Mouse (Mus musculus) pancreas, adult 10 weeks (tissue): Measurements from ENCODE around the gene AC124502.3. TPM values are rescaled to one million over a fixed set of nuclear protein-coding genes. Genes with fewer than 3 reads are reported as not detected.

Source experiments
- polyA plus RNA-seq: library from polyadenylated mRNA; stranded (reverse); fragments of 350-450 nt; fragmentation: Illumina TruSeq; extraction: RNeasy Lipid Tissue Mini Kit (QIAGEN cat#74804); gene quantifications from one replicate; pipeline ENCODE4 v1.2.3, GENCODE M21; 2015; ENCODE audit warnings: low read depth, low replicate concordance; ENCODE audit not compliant: insufficient read depth

The AC124502.3 gene
- 3.4 TPM for polyA plus RNA-seq

DNA sequence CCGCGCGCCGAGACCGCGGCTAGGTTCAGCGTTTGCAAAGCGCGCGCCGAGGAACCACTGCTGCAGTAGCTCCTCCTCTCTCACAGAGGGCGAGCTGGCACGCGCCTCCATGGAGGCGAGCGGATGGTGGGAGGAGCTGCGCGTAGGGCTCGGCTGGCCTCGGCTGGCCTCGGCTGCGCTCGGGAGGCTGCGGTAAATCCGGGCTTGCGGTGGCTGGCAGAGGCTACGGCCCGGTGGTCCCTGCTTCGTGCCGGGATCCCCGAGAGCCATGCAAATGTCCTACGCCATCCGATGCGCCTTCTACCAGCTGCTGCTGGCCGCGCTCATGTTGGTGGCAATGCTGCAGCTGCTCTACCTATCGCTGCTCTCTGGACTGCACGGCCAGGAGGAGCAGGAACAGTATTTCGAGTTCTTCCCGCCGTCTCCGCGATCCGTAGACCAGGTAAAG is at the start of gene AC124502.3, which contains the start of gene B4gat1:
TSS of gene AC124502.3 (plus strand) at position 183 of the 448 bp plus-strand sequence.
TSS of gene B4gat1 (plus strand) at position 118 of the 448 bp plus-strand sequence.

DNA sequence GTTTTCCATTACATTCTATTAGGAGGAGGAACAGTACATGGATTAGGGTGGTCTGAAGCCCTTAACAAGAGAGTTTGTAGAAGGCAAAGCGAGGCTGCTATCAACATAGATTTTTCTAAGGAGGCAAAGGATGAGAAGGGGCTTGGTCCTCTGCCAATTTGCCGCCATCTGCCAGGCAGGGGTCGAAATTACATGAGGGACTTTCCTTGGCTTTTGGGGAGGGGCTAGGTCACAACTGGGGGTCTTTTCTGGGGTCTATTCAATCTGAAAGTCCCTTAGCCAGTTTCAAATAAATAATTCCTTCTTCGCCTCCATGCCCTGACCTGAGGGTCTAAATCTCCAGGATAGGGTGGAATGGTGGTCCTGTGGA is 48.5 kb upstream of the AC124502.3 start, which contains the start of gene Npas4:
TSS of gene Npas4 (minus strand) at position 61 of the 370 bp plus-strand sequence.

DNA sequence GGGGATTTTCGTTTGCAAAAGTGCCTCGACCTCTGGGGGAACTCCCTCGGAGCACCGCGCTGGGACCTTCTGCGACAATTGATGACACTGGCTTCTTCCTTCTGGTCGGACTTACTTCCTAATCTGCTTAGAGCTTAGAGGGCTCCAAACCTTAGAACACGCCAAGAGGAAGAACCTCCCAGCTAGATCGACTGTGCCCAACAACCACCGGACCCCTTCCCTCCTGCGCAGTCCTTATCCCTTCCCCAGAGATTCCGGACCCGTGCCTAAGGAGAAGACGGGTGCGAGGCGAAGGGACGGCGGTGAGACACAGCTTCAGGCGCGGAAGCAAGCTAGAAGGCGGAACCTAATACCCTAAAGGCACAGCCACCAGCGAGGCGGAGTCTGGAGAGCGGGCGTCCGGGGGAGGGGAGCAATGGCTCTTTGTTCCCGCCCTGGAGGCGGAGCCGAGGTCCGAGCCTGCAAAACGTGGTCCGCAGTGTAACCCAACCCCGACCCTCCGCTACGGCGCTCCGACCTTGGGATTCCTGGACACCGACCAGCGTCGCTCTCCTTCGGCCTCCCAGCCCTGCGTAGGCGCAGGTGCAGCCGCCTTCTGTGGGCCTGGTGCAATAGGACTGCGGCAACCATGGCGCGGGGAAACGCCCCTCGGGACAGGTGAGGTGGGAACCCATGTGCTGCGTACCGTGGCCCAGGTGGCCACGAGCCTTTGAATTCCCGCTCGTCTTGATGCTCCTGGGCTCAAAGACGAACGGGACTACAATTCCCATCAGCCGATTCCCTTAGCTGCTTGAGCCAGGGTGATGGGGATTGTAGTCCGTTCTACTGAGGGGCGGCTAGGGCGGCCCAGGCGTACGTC is 14.8 kb upstream of the AC124502.3 start, which contains the start of gene Slc29a2:
TSS of gene Slc29a2 (plus strand) at position 240 of the 859 bp plus-strand sequence.

DNA sequence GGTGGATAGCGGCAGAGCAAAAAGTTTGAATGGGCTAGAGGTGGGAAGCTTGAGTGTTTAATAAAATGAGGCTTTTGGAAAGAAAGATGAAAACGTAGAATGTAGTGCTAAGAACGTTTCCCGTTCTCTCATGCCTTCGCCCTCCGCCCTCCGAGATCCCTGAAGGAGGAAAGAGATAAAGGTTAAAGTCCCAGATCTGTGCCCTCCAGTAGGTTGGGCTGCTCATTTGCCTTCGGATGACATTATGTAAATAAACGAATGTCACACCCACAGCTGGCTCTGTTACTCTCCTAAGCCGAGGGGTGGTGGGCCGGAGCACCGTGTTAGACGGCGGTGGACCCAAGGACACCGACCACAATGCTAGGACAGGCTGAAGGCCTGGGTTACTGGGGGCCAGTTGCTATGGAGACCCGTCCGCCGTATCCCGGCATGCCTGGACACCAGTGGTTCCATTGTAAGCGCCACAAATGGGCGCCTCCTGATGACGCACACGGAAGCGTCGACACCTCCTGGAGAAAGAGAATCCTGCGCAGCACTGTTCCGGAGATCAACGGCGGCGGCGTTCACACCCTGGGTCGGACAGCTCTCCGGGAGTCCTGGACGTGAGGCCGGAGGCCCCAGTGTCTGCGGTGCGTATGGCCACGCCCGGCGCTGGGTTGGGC is 2.3 kb downstream of the AC124502.3 start, which contains the start of gene Brms1:
TSS of gene Brms1 (plus strand) at position 493 of the 662 bp plus-strand sequence.

DNA sequence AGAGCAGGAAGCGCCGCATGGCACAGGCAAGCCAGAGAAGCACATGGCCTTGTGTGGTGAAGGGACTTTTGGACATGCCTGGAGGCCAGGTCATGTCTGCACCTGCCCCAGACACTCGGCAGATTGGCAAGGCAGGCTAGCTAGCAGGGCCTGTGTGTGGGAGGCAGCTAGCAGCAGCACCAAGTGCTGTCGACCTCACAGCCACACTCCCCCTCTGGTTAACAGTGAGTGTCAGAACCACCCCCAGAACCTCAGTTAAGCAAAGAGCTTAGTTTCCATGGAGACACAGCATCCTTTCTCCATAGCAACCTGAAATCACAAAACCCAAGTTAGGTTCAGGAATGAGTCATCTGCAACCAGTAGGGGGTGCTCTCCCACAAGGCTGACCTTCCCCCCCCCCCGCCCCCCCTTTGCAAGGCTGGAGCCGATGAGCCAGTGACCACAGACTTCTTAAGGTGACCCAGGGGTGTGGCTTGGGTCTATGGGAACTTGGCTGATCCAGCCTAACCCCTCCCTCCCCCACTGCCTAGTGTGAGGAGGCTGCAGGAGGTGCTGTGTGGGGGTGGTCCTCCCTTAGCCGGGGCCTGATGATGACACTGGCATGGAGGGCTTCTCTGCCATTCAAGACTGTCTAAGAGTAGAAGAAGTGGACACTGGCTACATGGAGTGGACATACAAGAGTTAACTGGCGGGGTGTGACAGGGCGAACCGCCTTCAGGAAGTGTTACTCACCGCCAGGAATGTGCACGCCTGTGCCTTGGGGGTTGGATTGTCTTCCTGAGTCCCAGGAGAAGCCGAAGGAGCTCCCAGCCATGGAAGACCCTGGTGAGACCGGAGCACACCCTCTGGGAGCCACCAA is 11.6 kb downstream of the AC124502.3 start, which contains the start of gene Rin1:
TSS of gene Rin1 (plus strand) at position 435 of the 859 bp plus-strand sequence.

DNA sequence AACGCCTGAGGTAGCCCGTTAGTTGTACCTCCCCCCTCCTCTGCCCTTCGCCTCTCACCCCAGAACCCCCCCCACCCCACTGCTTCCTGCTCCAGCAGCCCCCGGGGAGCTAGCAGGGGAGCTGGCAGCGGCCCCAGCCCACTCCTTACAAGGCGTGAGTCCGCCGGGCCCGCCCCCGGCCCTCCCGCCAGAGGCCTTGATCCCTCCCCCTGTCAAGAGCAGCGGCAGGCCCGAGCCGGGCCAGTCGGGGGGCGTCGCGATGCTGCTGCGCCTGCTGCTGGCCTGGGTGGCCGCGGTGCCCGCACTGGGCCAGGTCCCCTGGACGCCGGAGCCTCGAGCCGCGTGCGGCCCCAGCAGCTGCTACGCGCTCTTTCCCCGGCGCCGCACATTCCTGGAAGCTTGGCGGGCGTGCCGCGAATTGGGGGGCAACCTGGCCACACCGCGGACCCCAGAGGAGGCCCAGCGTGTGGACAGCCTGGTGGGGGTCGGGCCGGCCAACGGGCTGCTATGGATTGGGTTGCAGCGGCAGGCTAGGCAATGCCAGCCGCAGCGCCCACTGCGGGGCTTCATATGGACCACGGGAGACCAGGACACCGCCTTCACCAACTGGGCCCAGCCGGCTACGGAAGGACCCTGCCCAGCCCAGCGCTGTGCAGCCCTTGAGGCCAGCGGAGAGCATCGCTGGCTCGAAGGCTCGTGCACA is 29.3 kb downstream of the AC124502.3 start, which contains the start of gene Cd248:
TSS of gene Cd248 (plus strand) at position 212 of the 703 bp plus-strand sequence.

DNA sequence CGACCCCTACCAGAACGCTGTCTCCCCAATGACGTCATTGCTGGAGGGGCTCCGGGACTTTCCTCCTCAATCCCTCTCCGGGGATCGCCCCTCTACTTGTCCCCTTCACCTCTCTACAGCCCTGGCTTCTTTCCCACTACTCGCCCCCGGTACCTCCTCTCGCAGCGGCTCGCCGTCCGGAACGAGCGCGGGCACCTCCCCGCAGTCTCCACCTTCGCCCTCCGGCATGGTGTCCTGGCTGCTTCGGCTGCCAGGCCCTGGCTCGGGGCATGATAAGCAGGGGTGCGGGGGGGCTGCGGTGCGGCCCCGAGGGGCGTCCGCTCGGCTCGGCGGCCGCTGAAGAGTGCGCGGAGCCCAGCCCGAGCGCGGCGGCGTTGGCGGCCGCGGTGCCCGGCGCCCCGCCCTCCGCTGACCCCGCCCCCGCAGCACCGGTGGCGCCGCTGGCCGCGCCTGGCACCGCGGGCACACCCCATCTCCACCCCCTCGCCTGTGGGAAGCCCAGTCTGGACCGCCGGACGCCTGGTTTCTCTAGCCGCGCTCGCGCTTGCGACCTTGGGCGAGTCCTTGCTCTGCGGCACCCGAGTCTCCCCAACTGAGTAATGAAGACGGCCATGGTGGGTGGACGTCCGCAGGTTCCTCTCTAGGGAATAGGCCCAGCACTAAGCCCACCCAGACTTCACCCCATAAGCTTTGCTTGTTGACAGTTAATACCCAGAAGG is 46.6 kb downstream of the AC124502.3 start, which contains the start of gene Tmem151a:
TSS of gene Tmem151a (minus strand) at position 387 of the 719 bp plus-strand sequence.

DNA sequence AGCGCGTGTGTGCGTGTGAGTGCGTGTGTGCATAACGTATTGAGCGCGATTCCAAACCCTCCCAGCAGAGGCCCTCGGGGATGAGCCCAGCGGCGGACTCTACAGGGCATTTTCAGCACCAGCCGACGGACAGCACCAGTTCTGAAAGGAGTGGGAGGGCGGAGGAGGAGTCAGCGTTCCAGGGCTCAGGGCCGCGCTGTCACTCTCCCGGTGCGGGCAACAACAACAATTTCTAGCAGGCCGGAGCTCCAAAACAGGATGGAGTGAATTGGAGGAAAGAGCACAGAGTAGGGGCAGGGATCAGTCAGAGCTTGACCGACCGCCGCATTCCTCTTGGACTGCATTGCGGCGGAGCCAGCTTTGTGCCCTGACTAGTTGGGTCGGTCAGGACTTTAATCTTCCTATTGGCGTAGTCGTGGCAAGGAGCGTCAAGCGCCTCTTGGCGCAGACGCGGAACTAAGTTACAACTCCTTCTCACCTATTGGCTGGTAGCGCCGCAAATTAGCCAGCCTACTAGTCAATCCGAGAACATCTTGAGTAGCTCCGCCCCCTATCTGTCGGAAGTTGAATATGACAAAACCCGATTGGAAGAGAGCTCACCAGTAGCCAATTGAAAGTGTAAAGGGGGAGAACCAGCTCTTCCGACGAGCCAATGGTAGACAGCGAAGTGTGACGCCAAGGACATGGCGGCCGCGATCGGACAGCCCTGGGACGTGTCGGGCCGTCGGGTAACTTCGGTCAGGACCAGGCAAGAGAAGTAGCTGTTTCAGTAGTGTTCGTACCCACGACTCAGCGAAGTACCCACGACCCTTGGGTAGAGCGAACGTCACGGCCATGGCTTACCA is 49.4 kb downstream of the AC124502.3 start, which contains the start of gene Yif1a:
TSS of gene Yif1a (plus strand) at position 655 of the 845 bp plus-strand sequence.

DNA sequence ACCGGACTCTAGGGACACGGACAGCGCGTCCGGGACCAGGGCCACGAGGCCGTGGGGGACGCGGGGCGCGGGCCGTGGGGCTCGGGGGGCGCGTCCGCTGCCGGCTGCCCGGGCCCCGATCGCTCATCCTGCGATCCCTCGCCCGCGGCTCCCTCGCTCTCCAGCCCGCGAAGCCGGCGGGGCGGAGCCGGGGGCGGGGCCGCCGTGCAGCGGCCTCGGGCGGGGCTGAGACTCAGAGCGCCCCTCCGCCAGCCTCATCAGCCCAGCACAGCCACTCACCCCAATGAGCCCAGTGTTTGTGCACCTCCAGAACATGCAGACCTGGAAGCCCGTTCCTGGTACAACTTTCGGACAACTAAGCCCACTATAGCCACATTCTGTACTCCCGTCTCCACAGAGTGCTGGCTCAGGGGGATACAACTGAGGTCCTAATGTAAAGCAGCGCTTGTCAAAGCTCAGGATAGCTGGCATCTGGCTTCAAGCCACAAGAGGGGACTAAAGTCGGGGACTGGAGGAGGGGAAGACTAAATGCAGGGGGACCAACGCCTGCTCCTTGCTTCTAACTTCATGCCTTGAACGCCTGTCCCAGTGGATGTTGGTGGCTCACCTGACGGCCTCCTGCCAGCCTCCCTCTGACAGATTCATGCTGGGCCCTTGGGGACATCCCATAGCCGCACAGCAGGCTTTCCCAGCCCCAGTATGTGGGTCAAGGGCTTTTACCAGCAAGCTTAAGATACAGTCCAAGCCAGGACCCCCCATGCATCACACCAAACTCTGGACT is 59.9 kb downstream of the AC124502.3 start, which contains the start of gene Cnih2:
TSS of gene Cnih2 (minus strand) at position 159 of the 781 bp plus-strand sequence.

Other genes starting within 250 kb of the AC124502.3 start
- 7.2 TPM for gene Rbm4, start 245.0 kb upstream of the AC124502.3 start, polyA plus RNA-seq
- gene Gm21992, start 227.3 kb upstream of the AC124502.3 start, polyA plus RNA-seq, result 13.6 TPM
- 5.8 TPM for gene Rbm14, start 227.3 kb upstream of the AC124502.3 start, polyA plus RNA-seq
- gene Ccs, start 199.6 kb upstream of the AC124502.3 start, polyA plus RNA-seq, result 30.0 TPM
- gene Ccdc87, start 199.5 kb upstream of the AC124502.3 start, polyA plus RNA-seq, result not detected
- gene Ctsf, start 183.8 kb upstream of the AC124502.3 start, polyA plus RNA-seq, result 21.8 TPM
- not detected for gene Actn3, start 161.0 kb upstream of the AC124502.3 start, polyA plus RNA-seq
- gene Zdhhc24, start 160.2 kb upstream of the AC124502.3 start, polyA plus RNA-seq, result 1.8 TPM
- gene Bbs1, start 132.3 kb upstream of the AC124502.3 start, polyA plus RNA-seq, result 1.2 TPM
- gene Dpp3, start 110.6 kb upstream of the AC124502.3 start, polyA plus RNA-seq, result 16.6 TPM
- 0.83 TPM for gene Peli3, start 95.8 kb upstream of the AC124502.3 start, polyA plus RNA-seq
- gene Mrpl11, start 76.7 kb upstream of the AC124502.3 start, polyA plus RNA-seq, result 13.0 TPM
- gene Npas4, start 48.6 kb upstream of the AC124502.3 start, polyA plus RNA-seq, result 0.54 TPM
- gene Slc29a2, start 15.0 kb upstream of the AC124502.3 start, polyA plus RNA-seq, result 1.0 TPM
- gene B4gat1, start 65 bp upstream of the AC124502.3 start, polyA plus RNA-seq, result 0.83 TPM
- gene Brms1, start 2.5 kb downstream of the AC124502.3 start, polyA plus RNA-seq, result 5.6 TPM
- 2.4 TPM for gene Rin1, start 11.6 kb downstream of the AC124502.3 start, polyA plus RNA-seq
- 15.5 TPM for gene Cd248, start 29.2 kb downstream of the AC124502.3 start, polyA plus RNA-seq
- 3.4 TPM for gene Tmem151a, start 46.6 kb downstream of the AC124502.3 start, polyA plus RNA-seq
- 17.2 TPM for gene Yif1a, start 49.6 kb downstream of the AC124502.3 start, polyA plus RNA-seq
- 0.92 TPM for gene Cnih2, start 59.6 kb downstream of the AC124502.3 start, polyA plus RNA-seq
- gene Rab1b, start 68.2 kb downstream of the AC124502.3 start, polyA plus RNA-seq, result 28.5 TPM
- gene Klc2, start 79.7 kb downstream of the AC124502.3 start, polyA plus RNA-seq, result 5.4 TPM
- gene Pacs1, start 234.2 kb downstream of the AC124502.3 start, polyA plus RNA-seq, result 3.9 TPM